Mouse (Mus musculus): ENCODE data around the gene Nnmt. TPM values are rescaled to one million over a fixed set of nuclear protein-coding genes. Genes with fewer than 3 reads are reported as not detected.

Gene Nnmt
- polyA plus RNA-seq, 1 experiment from 2014 or later, result 1.8 TPM

GRCm38 (mm10) chr9:48641636-48642035, 36.7 kb upstream of the Nnmt start:
- 89% methylated on average over 8 of the region's 8 CpGs for WGBS
- peaks cover 6% of the 10 kb centered on the region; the same call in 1 of the 2 replicates for H3K9me3 ChIP-seq (ENCODE audit: control insufficient read depth, low read depth, low read length)
- H3K9ac ChIP-seq (replicated peaks; ENCODE audit: low read depth, low read length), result no peak overlapping the region
- H3K4me2 ChIP-seq (replicated peaks; ENCODE audit: low read depth, low read length), result no peak overlapping the region
- no peak overlapping the region for H3K4me3 ChIP-seq (ENCODE audit: low read depth, low read length)
- no peak for ATAC-seq (ENCODE audit: insufficient number of reproducible peaks, insufficient read depth, low FRiP score, low read depth)
- H3K27ac ChIP-seq (ENCODE audit: low read length), result no peak overlapping the region
- no peaks in the 10 kb centered on the region for H3K36me3 ChIP-seq (ENCODE audit: control insufficient read depth, insufficient read depth, low read length)
- no peaks in the 10 kb centered on the region for H3K4me1 ChIP-seq (ENCODE audit: control insufficient read depth, insufficient read depth, low read length)
- no peaks in the 10 kb centered on the region for H3K27me3 ChIP-seq (ENCODE audit: control insufficient read depth, insufficient read depth, low read length)

DNA sequence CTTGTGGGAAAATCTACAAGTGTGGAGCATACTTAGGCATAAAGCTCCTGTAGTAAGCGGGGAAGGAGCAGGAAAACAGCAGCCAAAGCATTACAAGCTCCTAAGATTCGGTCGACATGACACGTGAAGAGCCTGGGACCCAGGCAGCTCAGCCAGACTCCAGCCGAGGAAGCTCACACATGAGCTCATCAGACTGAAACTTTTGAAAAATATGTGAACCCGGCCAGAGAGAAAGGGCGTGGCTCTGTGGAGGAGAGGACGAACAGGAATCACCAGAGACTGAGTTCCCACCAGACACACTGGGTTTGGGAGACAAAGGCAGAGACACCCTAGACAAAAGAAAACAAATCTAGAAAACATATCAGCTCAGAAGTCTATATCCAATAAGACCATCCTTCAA, 35.9 kb upstream of the Nnmt start:
- Histone ChIP-seq H3K9me3 (ENCODE audit: control insufficient read depth, low read depth, low read length) (peaks cover 6% of the 10 kb centered on the region; the same call in 1 of the 2 replicates), H3K4me2 (replicated peaks; ENCODE audit: low read depth, low read length) (no peak overlapping the region), H3K4me3 (ENCODE audit: low read depth, low read length) (no peak overlapping the region), H3K36me3 (ENCODE audit: control insufficient read depth, insufficient read depth, low read length) (no peaks in the 10 kb centered on the region), H3K27me3 (ENCODE audit: control insufficient read depth, insufficient read depth, low read length) (no peaks in the 10 kb centered on the region), H3K4me1 (ENCODE audit: control insufficient read depth, insufficient read depth, low read length) (no peaks in the 10 kb centered on the region), H3K27ac (ENCODE audit: low read length) (no peak overlapping the region), H3K9ac (replicated peaks; ENCODE audit: low read depth, low read length) (no peak overlapping the region)
- no peak for ATAC-seq (ENCODE audit: insufficient number of reproducible peaks, insufficient read depth, low FRiP score, low read depth)
- WGBS, result 67% methylated on average over 8 of the region's 8 CpGs

GRCm38 (mm10) chr9:48638176-48638803, 33.3 kb upstream of the Nnmt start:
- WGBS, result 58% methylated on average over 15 of the region's 15 CpGs

GRCm38 (mm10) chr9:48637161-48637560, 32.2 kb upstream of the Nnmt start:
- Histone ChIP-seq H3K27ac (ENCODE audit: low read length) (no peak overlapping the region), H3K9ac (replicated peaks; ENCODE audit: low read depth, low read length) (no peak overlapping the region), H3K4me2 (replicated peaks; ENCODE audit: low read depth, low read length) (no peak overlapping the region), H3K36me3 (ENCODE audit: control insufficient read depth, insufficient read depth, low read length) (no peaks in the 10 kb centered on the region), H3K27me3 (ENCODE audit: control insufficient read depth, insufficient read depth, low read length) (no peaks in the 10 kb centered on the region), H3K4me3 (ENCODE audit: low read depth, low read length) (no peak overlapping the region), H3K9me3 (ENCODE audit: control insufficient read depth, low read depth, low read length) (no peaks in the 10 kb centered on the region), H3K4me1 (ENCODE audit: control insufficient read depth, insufficient read depth, low read length) (no peaks in the 10 kb centered on the region)
- WGBS, result 90% methylated on average over 7 of the region's 7 CpGs
- no peak for ATAC-seq (ENCODE audit: insufficient number of reproducible peaks, insufficient read depth, low FRiP score, low read depth)

More at GRCm38 (mm10) chr9:48638176-48638803, 33.3 kb upstream of the Nnmt start:
- no peak overlapping the region for H3K4me2 ChIP-seq (replicated peaks; ENCODE audit: low read depth, low read length)
- no peaks in the 10 kb centered on the region for H3K4me1 ChIP-seq (ENCODE audit: control insufficient read depth, insufficient read depth, low read length)
- H3K9ac ChIP-seq (replicated peaks; ENCODE audit: low read depth, low read length), result no peak overlapping the region
- H3K4me3 ChIP-seq (ENCODE audit: low read depth, low read length), result no peak overlapping the region
- H3K27ac ChIP-seq (ENCODE audit: low read length), result no peak overlapping the region
- no peak for ATAC-seq (ENCODE audit: insufficient number of reproducible peaks, insufficient read depth, low FRiP score, low read depth)
- H3K9me3 ChIP-seq (ENCODE audit: control insufficient read depth, low read depth, low read length), result no peaks in the 10 kb centered on the region
- H3K36me3 ChIP-seq (ENCODE audit: control insufficient read depth, insufficient read depth, low read length), result no peaks in the 10 kb centered on the region
- H3K27me3 ChIP-seq (ENCODE audit: control insufficient read depth, insufficient read depth, low read length), result no peaks in the 10 kb centered on the region

- Histone ChIP-seq H3K36me3 (ENCODE audit: control insufficient read depth, insufficient read depth, low read length) (no peaks in the 10 kb centered on the region), H3K4me3 (ENCODE audit: low read depth, low read length) (no peak overlapping the region), H3K27ac (ENCODE audit: low read length) (no peak overlapping the region), H3K9ac (replicated peaks; ENCODE audit: low read depth, low read length) (no peak overlapping the region), H3K4me1 (ENCODE audit: control insufficient read depth, insufficient read depth, low read length) (no peaks in the 10 kb centered on the region), H3K4me2 (replicated peaks; ENCODE audit: low read depth, low read length) (0 out of 2 replicates have a peak overlapping the region, but pooled peaks have one; percentile 0), H3K9me3 (ENCODE audit: control insufficient read depth, low read depth, low read length) (no peaks in the 10 kb centered on the region), H3K27me3 (ENCODE audit: control insufficient read depth, insufficient read depth, low read length) (no peaks in the 10 kb centered on the region)
- ATAC-seq (ENCODE audit: insufficient number of reproducible peaks, insufficient read depth, low FRiP score, low read depth), result no peak
- 34% methylated on average over 18 of the region's 18 CpGs for WGBS
These were observed 30.8 kb upstream of the Nnmt start for GRCm38 (mm10) chr9:48635576-48636350.

DNA sequence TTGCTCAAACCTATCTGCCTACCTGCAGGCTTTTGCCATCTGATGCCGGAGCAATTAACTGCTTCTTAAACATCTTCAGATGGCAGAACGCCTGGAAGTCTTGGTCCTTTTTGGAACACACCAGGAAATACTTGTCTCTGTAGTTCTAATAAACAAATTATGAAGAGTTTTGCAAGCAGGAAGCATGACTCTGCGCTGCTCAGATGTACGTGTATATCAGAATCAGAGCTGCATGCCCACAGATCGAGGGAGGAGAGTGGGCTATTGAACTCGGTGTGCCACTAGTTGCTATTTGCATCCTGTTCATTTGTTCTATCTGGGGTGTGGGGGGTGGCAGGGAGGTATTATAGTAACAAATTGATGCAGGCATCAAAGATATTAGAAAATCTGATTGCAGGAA, 28.2 kb upstream of the Nnmt start:
- Histone ChIP-seq H3K9me3 (ENCODE audit: control insufficient read depth, low read depth, low read length) (no peaks in the 10 kb centered on the region), H3K27me3 (ENCODE audit: control insufficient read depth, insufficient read depth, low read length) (no peaks in the 10 kb centered on the region), H3K9ac (replicated peaks; ENCODE audit: low read depth, low read length) (no peak overlapping the region), H3K27ac (ENCODE audit: low read length) (no peak overlapping the region), H3K4me2 (replicated peaks; ENCODE audit: low read depth, low read length) (no peak overlapping the region), H3K4me3 (ENCODE audit: low read depth, low read length) (no peak overlapping the region), H3K4me1 (ENCODE audit: control insufficient read depth, insufficient read depth, low read length) (no peaks in the 10 kb centered on the region), H3K36me3 (ENCODE audit: control insufficient read depth, insufficient read depth, low read length) (no peaks in the 10 kb centered on the region)
- 81% methylated on average over 6 of the region's 6 CpGs for WGBS
- no peak for ATAC-seq (ENCODE audit: insufficient number of reproducible peaks, insufficient read depth, low FRiP score, low read depth)

GRCm38 (mm10) chr9:48619268-48619667, 14.3 kb upstream of the Nnmt start:
- no peak overlapping the region for H3K27ac ChIP-seq (ENCODE audit: low read length)
- 79% methylated on average over 1 of the region's 1 CpGs for WGBS
- no peaks in the 10 kb centered on the region for H3K36me3 ChIP-seq (ENCODE audit: control insufficient read depth, insufficient read depth, low read length)
- no peaks in the 10 kb centered on the region for H3K4me1 ChIP-seq (ENCODE audit: control insufficient read depth, insufficient read depth, low read length)
- no peaks in the 10 kb centered on the region for H3K9me3 ChIP-seq (ENCODE audit: control insufficient read depth, low read depth, low read length)
- no peak overlapping the region for H3K9ac ChIP-seq (replicated peaks; ENCODE audit: low read depth, low read length)
- H3K27me3 ChIP-seq (ENCODE audit: control insufficient read depth, insufficient read depth, low read length), result no peaks in the 10 kb centered on the region
- no peak for ATAC-seq (ENCODE audit: insufficient number of reproducible peaks, insufficient read depth, low FRiP score, low read depth)
- no peak overlapping the region for H3K4me3 ChIP-seq (ENCODE audit: low read depth, low read length)
- H3K4me2 ChIP-seq (replicated peaks; ENCODE audit: low read depth, low read length), result no peak overlapping the region

- no peaks in the 10 kb centered on the region for H3K9me3 ChIP-seq (ENCODE audit: control insufficient read depth, low read depth, low read length)
- no peaks in the 10 kb centered on the region for H3K27me3 ChIP-seq (ENCODE audit: control insufficient read depth, insufficient read depth, low read length)
- no peak overlapping the region for H3K4me3 ChIP-seq (ENCODE audit: low read depth, low read length)
- no peak overlapping the region for H3K9ac ChIP-seq (replicated peaks; ENCODE audit: low read depth, low read length)
- ATAC-seq (ENCODE audit: insufficient number of reproducible peaks, insufficient read depth, low FRiP score, low read depth), result no peak
- no peaks in the 10 kb centered on the region for H3K4me1 ChIP-seq (ENCODE audit: control insufficient read depth, insufficient read depth, low read length)
- peak overlapping the region; percentile 30; the same call in 1 of the 2 replicates for H3K4me2 ChIP-seq (replicated peaks; ENCODE audit: low read depth, low read length)
- no peaks in the 10 kb centered on the region for H3K36me3 ChIP-seq (ENCODE audit: control insufficient read depth, insufficient read depth, low read length)
- H3K27ac ChIP-seq (ENCODE audit: low read length), result no peak overlapping the region
- 25% methylated on average over 6 of the region's 6 CpGs for WGBS
These were observed 13.6 kb upstream of the Nnmt start for GRCm38 (mm10) chr9:48618589-48618988.
